Mouse (Mus musculus): Measurements from ENCODE around the gene Twf2.

- TF ChIP-seq CTCF (IDR thresholded peaks at IDR 0.05; ENCODE audit: borderline replicate concordance, control insufficient read depth, extremely low read depth, insufficient read depth, low read length, poor library complexity) (no peak), POLR2A (IDR thresholded peaks at IDR 0.05; ENCODE audit: control insufficient read depth, extremely low read depth, insufficient read depth, low read length, poor library complexity) (no peak)
Observed at GRCm38 (mm10) chr9:106230051-106230733, 27.3 kb downstream of the Twf2 start.

Data from thymus, adult 2 months (tissue).